Mouse (Mus musculus): Measurements from ENCODE around the gene Stk40. TPM values are rescaled to one million over a fixed set of nuclear protein-coding genes. Genes with fewer than 3 reads are reported as not detected.

Gene Stk40
- polyA plus RNA-seq, 1 experiment from 2014 or later = 49.4 TPM

GRCm38 (mm10) chr4:126134236-126134635 is 30.5 kb downstream of the Stk40 start:
- H3K27me3 ChIP-seq = no peaks in the 10 kb centered on the region
- no peak overlapping the region for H3K4me3 ChIP-seq
- 86% methylated on average over 4 of the region's 4 CpGs for WGBS
- H3K4me1 ChIP-seq = peaks cover 27% of the 10 kb centered on the region
- no peaks in the 10 kb centered on the region for H3K9me3 ChIP-seq (replicated peaks)
- no peak overlapping the region for H3K27ac ChIP-seq
- H3K4me2 ChIP-seq (replicated peaks) = no peak overlapping the region
- no peak for ATAC-seq (ENCODE audit: low FRiP score)
- peaks cover 74% of the 10 kb centered on the region for H3K36me3 ChIP-seq
- no peak overlapping the region for H3K9ac ChIP-seq

DNA sequence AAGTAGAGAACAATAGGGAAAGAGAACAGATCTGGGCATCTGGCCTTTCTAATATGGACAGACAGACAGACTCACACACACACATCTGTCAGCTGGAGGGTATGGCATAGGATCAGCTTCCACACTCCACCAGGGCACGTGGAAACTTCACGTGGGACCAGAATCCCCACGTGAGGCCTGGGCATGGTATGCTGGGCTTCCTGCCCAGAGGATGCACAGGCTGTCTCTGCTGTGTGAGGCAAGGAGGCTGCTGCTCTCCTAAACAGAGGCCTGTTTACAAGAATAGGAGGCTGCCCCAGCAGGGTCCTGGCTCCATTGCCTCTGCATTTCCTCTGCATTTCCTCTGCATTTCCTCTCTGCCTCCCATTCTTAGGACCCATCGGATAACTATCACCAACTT is 30.9 kb downstream of the Stk40 start:
- no peak overlapping the region for H3K27ac ChIP-seq
- peaks cover 74% of the 10 kb centered on the region for H3K36me3 ChIP-seq
- no peak for ATAC-seq (ENCODE audit: low FRiP score)

DNA sequence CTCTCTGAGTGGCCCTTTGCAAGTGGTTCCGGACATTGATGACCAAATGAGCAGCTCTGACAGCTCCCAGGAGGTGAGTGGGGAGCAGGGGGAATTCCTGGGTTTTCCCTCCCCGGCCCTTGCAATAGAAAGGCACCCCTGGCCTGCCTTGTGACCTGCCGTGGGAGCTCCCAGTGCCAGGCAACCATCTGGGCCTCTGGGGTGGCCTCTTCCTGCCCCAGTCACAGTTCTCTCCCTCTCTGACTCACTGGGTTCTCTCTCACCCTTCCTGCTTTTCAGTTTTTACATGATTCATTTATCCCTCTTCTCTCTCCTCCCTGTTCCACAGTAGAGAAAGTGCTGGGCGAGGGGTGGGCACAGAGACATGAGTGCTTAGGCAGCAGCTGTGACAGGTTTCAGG is 34.0 kb downstream of the Stk40 start:
- no peak overlapping the region for H3K9ac ChIP-seq
- no peaks in the 10 kb centered on the region for H3K27me3 ChIP-seq
- no peak overlapping the region for H3K4me3 ChIP-seq
- ATAC-seq (ENCODE audit: low FRiP score) = no peak
- no peak overlapping the region for H3K4me2 ChIP-seq (replicated peaks)
- H3K36me3 ChIP-seq = peaks cover 76% of the 10 kb centered on the region
- 83% methylated on average over 4 of the region's 4 CpGs for WGBS
- H3K27ac ChIP-seq = no peak overlapping the region
- H3K9me3 ChIP-seq (replicated peaks) = no peaks in the 10 kb centered on the region
- H3K4me1 ChIP-seq = peaks cover 5% of the 10 kb centered on the region

More for the DNA sequence above, 30.9 kb downstream of the Stk40 start:
- H3K9ac ChIP-seq = no peak overlapping the region
- H3K9me3 ChIP-seq (replicated peaks) = no peaks in the 10 kb centered on the region
- 88% methylated on average over 4 of the region's 4 CpGs for WGBS
- H3K27me3 ChIP-seq = no peaks in the 10 kb centered on the region
- no peak overlapping the region for H3K4me3 ChIP-seq
- peaks cover 27% of the 10 kb centered on the region for H3K4me1 ChIP-seq
- H3K4me2 ChIP-seq (replicated peaks) = no peak overlapping the region

DNA sequence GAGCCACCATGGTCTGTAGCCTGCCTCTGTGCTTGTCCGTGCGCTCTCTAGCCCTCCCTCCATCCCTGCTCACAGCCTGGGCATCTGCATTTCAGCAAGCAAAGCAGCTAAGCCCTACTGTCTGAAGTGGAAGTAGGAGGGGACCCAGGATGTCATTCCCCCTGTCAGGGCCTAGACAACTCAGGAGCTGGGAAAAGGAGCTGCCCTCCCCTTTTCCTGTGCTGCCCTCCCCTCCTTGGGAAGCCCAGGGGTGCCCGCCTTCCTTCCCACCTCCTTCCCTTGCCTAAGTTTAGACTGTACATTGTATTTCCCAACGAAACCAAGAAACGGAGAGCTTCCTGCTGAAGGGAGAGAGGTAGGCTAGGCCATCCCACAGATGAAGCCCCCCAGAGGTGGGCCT is 37.3 kb downstream of the Stk40 start:
- H3K9me3 ChIP-seq (replicated peaks) = no peaks in the 10 kb centered on the region
- no peak overlapping the region for H3K4me3 ChIP-seq
- ATAC-seq (ENCODE audit: low FRiP score) = no peak
- no peaks in the 10 kb centered on the region for H3K27me3 ChIP-seq
- H3K27ac ChIP-seq = no peak overlapping the region
- H3K4me2 ChIP-seq (replicated peaks) = no peak overlapping the region
- 75% methylated on average over 5 of the region's 5 CpGs for WGBS
- H3K4me1 ChIP-seq = no peaks in the 10 kb centered on the region
- no peak overlapping the region for H3K9ac ChIP-seq
- peaks cover 54% of the 10 kb centered on the region for H3K36me3 ChIP-seq

GRCm38 (mm10) chr4:126145396-126145795 is 41.6 kb downstream of the Stk40 start:
- Histone ChIP-seq H3K9me3 (replicated peaks) (no peaks in the 10 kb centered on the region), H3K36me3 (0 out of 2 replicates have a peak, but pooled peaks cover 13% of the 10 kb centered on the region), H3K4me2 (replicated peaks) (no peak overlapping the region), H3K4me1 (peaks cover 28% of the 10 kb centered on the region), H3K27ac (no peak overlapping the region), H3K9ac (no peak overlapping the region), H3K27me3 (peaks cover 35% of the 10 kb centered on the region), H3K4me3 (no peak overlapping the region)
- WGBS = 46% methylated on average over 4 of the region's 4 CpGs
- no peak for ATAC-seq (ENCODE audit: low FRiP score)

DNA sequence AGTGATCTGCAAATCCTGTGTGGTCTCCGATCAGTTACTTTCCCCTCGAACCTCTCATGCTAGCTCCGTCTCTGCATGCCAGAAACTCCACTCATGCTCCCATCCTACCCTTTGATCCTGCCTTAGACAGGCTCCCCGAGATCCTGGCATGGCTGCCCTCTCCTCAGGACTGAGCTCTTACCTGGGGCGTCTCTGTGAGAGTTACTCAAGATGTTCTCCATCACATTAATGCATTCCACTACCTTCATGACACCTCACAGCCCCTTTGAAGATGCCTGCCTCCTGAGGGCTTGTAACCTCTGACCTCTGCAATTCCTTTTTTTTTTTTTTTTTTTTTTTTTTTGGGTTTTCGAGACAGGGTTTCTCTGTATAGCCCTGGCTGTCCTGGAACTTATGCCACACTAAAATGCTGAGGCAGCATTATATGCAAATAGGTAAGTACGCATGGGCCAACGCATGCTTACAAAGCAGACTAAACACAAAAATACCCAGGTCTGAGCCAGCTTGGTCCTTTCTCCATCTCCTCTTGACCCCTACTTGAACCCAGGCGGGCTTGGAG is 43.3 kb downstream of the Stk40 start:
- WGBS = 48% methylated on average over 9 of the region's 9 CpGs
- H3K4me3 ChIP-seq = peak overlapping the region; percentile 52; the same call in 1 of the 2 replicates
- H3K4me1 ChIP-seq = peaks cover 30% of the 10 kb centered on the region
- H3K27me3 ChIP-seq = peaks cover 50% of the 10 kb centered on the region
- no peak for ATAC-seq (ENCODE audit: low FRiP score)
- H3K9me3 ChIP-seq (replicated peaks) = no peaks in the 10 kb centered on the region
- H3K27ac ChIP-seq = peak overlapping the region; percentile 72; the same call in 1 of the 2 replicates
- 0 out of 2 replicates have a peak, but pooled peaks cover 4% of the 10 kb centered on the region for H3K36me3 ChIP-seq
- H3K9ac ChIP-seq = no peak overlapping the region
- H3K4me2 ChIP-seq (replicated peaks) = peak overlapping the region; percentile 73; the same call in 1 of the 2 replicates

DNA sequence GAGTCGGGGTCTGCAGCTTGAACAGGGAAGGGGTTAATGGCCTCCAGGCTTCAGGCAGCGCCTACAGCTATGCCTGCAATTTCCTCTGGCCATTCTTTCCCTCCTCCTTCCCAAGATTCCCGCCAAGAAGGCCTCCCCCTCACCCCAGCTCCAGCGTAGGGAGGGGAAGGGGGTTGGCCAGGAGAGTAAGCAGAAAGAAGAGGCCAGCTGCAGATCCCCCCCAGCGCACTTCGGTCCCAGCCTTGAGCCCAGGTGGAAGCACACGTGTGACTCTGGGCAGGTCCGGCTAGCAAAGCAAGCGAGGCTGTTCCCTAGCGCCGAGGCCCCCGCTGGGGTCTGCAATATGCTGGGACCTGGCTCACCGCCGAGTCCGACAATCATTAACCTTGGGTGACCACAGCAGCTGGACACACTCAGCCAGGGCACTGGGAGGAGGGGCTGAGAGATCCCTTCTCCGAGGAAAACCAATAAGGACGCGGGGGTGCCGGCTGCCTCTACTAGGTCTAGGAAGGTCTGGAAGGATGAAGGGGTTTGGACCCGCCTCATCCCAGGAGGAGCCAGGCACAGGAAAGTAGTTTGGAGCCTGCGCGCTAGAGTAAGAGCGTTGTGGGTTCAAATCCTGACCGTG is 43.9 kb downstream of the Stk40 start, which contains the start of gene Eva1b:
Eva1b (plus strand) TSS at position 212 of the 628 bp plus-strand sequence.
- no peaks in the 10 kb centered on the region for H3K9me3 ChIP-seq (replicated peaks)
- peaks cover 30% of the 10 kb centered on the region for H3K4me1 ChIP-seq
- H3K27ac ChIP-seq = peak within 1 kb of the TSS; percentile 72
- H3K27me3 ChIP-seq = peaks cover 50% of the 10 kb centered on the region
- no peak; the same call in 1 of the 2 replicates for ATAC-seq (ENCODE audit: low FRiP score)
- H3K36me3 ChIP-seq = no peaks in the 10 kb centered on the region
- 2% methylated on average over 24 of the region's 24 CpGs for WGBS
- H3K4me2 ChIP-seq (replicated peaks) = peak within 1 kb of the TSS; percentile 73
- H3K4me3 ChIP-seq = peak within 1 kb of the TSS; percentile 52
- H3K9ac ChIP-seq = peak within 1 kb of the TSS; percentile 65

- under 1% methylated on average over 66 of the region's 67 CpGs for WGBS
- no peaks in the 10 kb centered on the region for H3K9me3 ChIP-seq (replicated peaks)
- peak overlapping the region; percentile 52 for H3K4me3 ChIP-seq
- no peaks in the 10 kb centered on the region for H3K36me3 ChIP-seq
- peak overlapping the region; percentile 72 for H3K27ac ChIP-seq
- H3K4me2 ChIP-seq (replicated peaks) = peak overlapping the region; percentile 73
- H3K4me1 ChIP-seq = peaks cover 30% of the 10 kb centered on the region
- peaks cover 50% of the 10 kb centered on the region for H3K27me3 ChIP-seq
- peak overlapping the region; percentile 65 for H3K9ac ChIP-seq
- peak; percentile 27 for ATAC-seq (ENCODE audit: low FRiP score)
Observed at GRCm38 (mm10) chr4:126148161-126148961, 44.6 kb downstream of the Stk40 start.

GRCm38 (mm10) chr4:126149041-126149676 is 45.4 kb downstream of the Stk40 start:
- Histone ChIP-seq H3K36me3 (no peaks in the 10 kb centered on the region), H3K4me3 (peak overlapping the region; percentile 52), H3K9me3 (replicated peaks) (no peaks in the 10 kb centered on the region), H3K9ac (peak overlapping the region; percentile 65), H3K4me1 (peaks cover 30% of the 10 kb centered on the region), H3K27me3 (peaks cover 50% of the 10 kb centered on the region), H3K27ac (peak overlapping the region; percentile 72), H3K4me2 (replicated peaks) (peak overlapping the region; percentile 73)
- 15% methylated on average over 42 of the region's 42 CpGs for WGBS
- peak; percentile 24; the same call in 1 of the 2 replicates for ATAC-seq (ENCODE audit: low FRiP score)

GRCm38 (mm10) chr4:126149798-126150197 is 46.0 kb downstream of the Stk40 start:
- H3K4me1 ChIP-seq = peaks cover 30% of the 10 kb centered on the region
- no peaks in the 10 kb centered on the region for H3K36me3 ChIP-seq
- no peak overlapping the region for H3K9ac ChIP-seq
- peaks cover 50% of the 10 kb centered on the region for H3K27me3 ChIP-seq
- no peak for ATAC-seq (ENCODE audit: low FRiP score)
- peak overlapping the region; percentile 73 for H3K4me2 ChIP-seq (replicated peaks)
- no peaks in the 10 kb centered on the region for H3K9me3 ChIP-seq (replicated peaks)
- 39% methylated on average over 10 of the region's 10 CpGs for WGBS
- peak overlapping the region; percentile 52 for H3K4me3 ChIP-seq
- H3K27ac ChIP-seq = peak overlapping the region; percentile 72

DNA sequence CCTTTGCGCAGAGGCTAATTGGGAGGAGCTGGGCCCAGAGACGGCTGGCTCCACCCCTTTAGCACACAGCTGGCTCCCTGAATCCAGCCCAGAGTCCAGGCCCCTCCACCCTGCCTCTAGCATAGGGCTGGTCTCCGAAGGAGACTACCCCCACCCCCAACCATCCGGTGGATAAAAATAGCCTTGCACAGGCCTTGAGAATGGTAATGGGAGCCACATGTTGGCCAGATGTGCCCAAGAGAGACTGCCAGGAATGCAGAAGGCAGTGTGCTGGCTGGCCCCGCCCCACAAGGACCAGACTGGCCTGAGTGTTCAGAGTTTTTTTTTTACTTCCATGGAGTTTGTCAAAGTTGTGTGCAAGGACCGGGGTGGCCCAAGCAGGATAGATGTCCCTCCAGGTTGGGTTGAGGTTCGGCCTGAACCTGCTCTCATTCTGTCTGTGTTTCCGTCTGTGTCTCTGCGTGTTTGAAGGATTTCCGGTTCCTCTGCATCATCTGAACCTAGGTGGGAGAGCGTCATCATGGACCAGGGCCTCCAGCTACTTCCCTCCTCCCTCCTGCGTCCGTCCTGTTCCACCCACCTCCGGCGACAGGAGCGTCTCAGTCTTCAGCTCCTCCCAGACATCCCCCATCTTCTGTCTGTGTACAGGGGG is 46.7 kb downstream of the Stk40 start:
- Histone ChIP-seq H3K4me2 (replicated peaks) (peak overlapping the region; percentile 73), H3K4me3 (peak overlapping the region; percentile 52; the same call in 1 of the 2 replicates), H3K27ac (peak overlapping the region; percentile 56), H3K9me3 (replicated peaks) (no peaks in the 10 kb centered on the region), H3K4me1 (peaks cover 30% of the 10 kb centered on the region), H3K27me3 (peaks cover 50% of the 10 kb centered on the region), H3K36me3 (no peaks in the 10 kb centered on the region), H3K9ac (no peak overlapping the region)
- WGBS = 49% methylated on average over 16 of the region's 16 CpGs
- ATAC-seq (ENCODE audit: low FRiP score) = no peak
